Mouse (Mus musculus): ENCODE measurements around the gene Htr1f. TPM values are rescaled to one million over a fixed set of nuclear protein-coding genes. Genes with fewer than 3 reads are reported as not detected.

The Htr1f gene
- polyA plus RNA-seq, 1 experiment from 2014 or later, result not detected

Small RNAs within 50 kb of the gene (microRNA-seq; reads per million reads assigned to microRNA genes)
- not detected for gene Gm23374 (ENCODE audit: borderline number of aligned reads)
